Mouse (Mus musculus) liver, embryonic 14.5 days (tissue): Measurements from ENCODE around the gene Cntnap2.

Source experiments
- CTCF ChIP-seq: IDR thresholded peaks from 2 replicates; pipeline ENCODE4 v1.5.1; 2016; ENCODE audit warnings: antibody characterized with exemption, low read depth, control low read depth
- EP300 ChIP-seq: IDR thresholded peaks from 2 replicates; pipeline ENCODE4 v1.6.1; 2016; ENCODE audit warnings: antibody characterized with exemption, low read depth

DNA sequence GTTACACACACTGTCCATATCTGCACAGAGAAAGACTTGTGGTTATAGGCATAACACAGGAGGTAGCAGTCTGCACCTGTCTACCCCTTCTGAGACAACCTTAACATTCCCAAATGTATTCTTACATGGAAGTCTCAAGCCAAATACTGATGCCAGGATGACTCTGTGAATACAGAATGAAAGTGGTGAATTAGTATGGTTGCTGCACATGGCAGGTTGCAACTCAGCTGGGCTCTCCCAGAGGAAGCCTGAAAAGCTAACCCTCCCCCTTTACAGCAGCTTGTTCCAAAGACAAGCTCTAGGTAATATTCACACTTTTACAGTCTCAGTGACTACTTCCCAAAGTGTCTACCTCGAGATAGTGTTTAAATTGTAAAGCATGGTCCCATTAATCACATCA, 307.3 kb downstream of the Cntnap2 start:
- no peak for TF ChIP-seq CTCF
- no peak for TF ChIP-seq EP300
